Mouse (Mus musculus) spleen, adult 2 months (tissue): Measurements from ENCODE around the gene Med21. TPM values are rescaled to one million over a fixed set of nuclear protein-coding genes. Genes with fewer than 3 reads are reported as not detected.

ENCODE experiments used
- DNase-seq, 2 experiments: peaks; one replicate each; pipeline versions ENCODE4 v3.0.0 to v3.0.0-alpha.2; 2012 to 2021; ENCODE audit warnings: low spot score in 2 of 2, low read depth in 1 of 2
- H3K27ac ChIP-seq: fragments of 200-500 bp; 2 replicates; pipeline ENCODE4 v1.5.1; 2012; ENCODE audit warnings: low read length, inconsistent platforms; ENCODE audit not compliant: insufficient read depth
- H3K27me3 ChIP-seq: fragments of 200-500 bp; 2 replicates; pipeline ENCODE4 v1.6.1; 2012; ENCODE audit warnings: mild to moderate bottlenecking, moderate library complexity, low read length, inconsistent platforms; ENCODE audit not compliant: control insufficient read depth, insufficient read depth
- H3K36me3 ChIP-seq: fragments of 200-500 bp; 2 replicates; pipeline ENCODE4 v1.6.1; 2012; ENCODE audit warnings: mild to moderate bottlenecking, low read length, inconsistent platforms; ENCODE audit not compliant: control insufficient read depth, insufficient read depth
- H3K4me1 ChIP-seq: fragments of 200-500 bp; 2 replicates; pipeline ENCODE4 v1.6.1; 2011; ENCODE audit warnings: inconsistent platforms; ENCODE audit not compliant: control insufficient read depth, insufficient read depth, insufficient read length
- H3K4me3 ChIP-seq: fragments of 200-500 bp; 2 replicates; pipeline ENCODE4 v1.5.1; 2011; ENCODE audit warnings: mild to moderate bottlenecking, inconsistent platforms; ENCODE audit not compliant: insufficient read depth, insufficient read length; ENCODE audit errors: extremely low read depth
- CTCF ChIP-seq: fragments of 200-500 bp; IDR thresholded peaks from 2 replicates; pipeline ENCODE4 v1.5.1; 2011; ENCODE audit warnings: mild to moderate bottlenecking, inconsistent platforms; ENCODE audit not compliant: insufficient read depth, insufficient read length, insufficient replicate concordance; ENCODE audit errors: extremely low read depth
- POLR2A ChIP-seq: fragments of 200-500 bp; IDR thresholded peaks from 2 replicates; pipeline ENCODE4 v1.6.1; 2011; ENCODE audit warnings: low read depth, low read length, inconsistent platforms
- WGBS: fragments of 180-500 bp; shearing (Covaris S2); methylation state at CpG from one replicate; pipeline ENCODE4 v1.1.7; 2018; 5-methylcytosine and 5-hydroxymethylcytosine counted together
- polyA plus RNA-seq: library from polyadenylated mRNA; depleted of rRNA; stranded (reverse); fragments of >200 nt; gene quantifications from 2 replicates; pipeline ENCODE4 v1.2.3, GENCODE M21; 2012

Gene Med21
- polyA plus RNA-seq, 1 experiment, result 13.4 TPM

- TF ChIP-seq POLR2A (no peak), CTCF (no peak)
- no peak overlapping the region for H3K4me3 ChIP-seq
- 88% methylated on average over 10 of the region's 10 CpGs for WGBS
- no peak overlapping the region for H3K27ac ChIP-seq
- H3K36me3 ChIP-seq, result no peaks in the 10 kb centered on the region
- H3K27me3 ChIP-seq, result no peaks in the 10 kb centered on the region
- DNase-seq, result no peak
- H3K4me1 ChIP-seq, result no peaks in the 10 kb centered on the region
Observed at GRCm38 (mm10) chr6:146676904-146677303, 34.6 kb downstream of the Med21 start.

GRCm38 (mm10) chr6:146678136-146679070, 36.1 kb downstream of the Med21 start:
- TF ChIP-seq CTCF (no peak), POLR2A (no peak)
- H3K36me3 ChIP-seq, result no peaks in the 10 kb centered on the region
- DNase-seq, result no peak
- H3K27me3 ChIP-seq, result no peaks in the 10 kb centered on the region
- WGBS, result 84% methylated on average over 10 of the region's 10 CpGs
- H3K4me3 ChIP-seq, result no peak overlapping the region
- no peak overlapping the region for H3K27ac ChIP-seq
- H3K4me1 ChIP-seq, result no peaks in the 10 kb centered on the region

GRCm38 (mm10) chr6:146683881-146684280, 41.5 kb downstream of the Med21 start:
- no peak overlapping the region for H3K4me3 ChIP-seq
- H3K4me1 ChIP-seq, result no peaks in the 10 kb centered on the region
- no peaks in the 10 kb centered on the region for H3K27me3 ChIP-seq
- TF ChIP-seq CTCF, result no peak
- no peak for TF ChIP-seq POLR2A
- 85% methylated on average over 4 of the region's 4 CpGs for WGBS
- DNase-seq, result no peak
- H3K27ac ChIP-seq, result no peak overlapping the region
- no peaks in the 10 kb centered on the region for H3K36me3 ChIP-seq

GRCm38 (mm10) chr6:146685781-146686308, 43.5 kb downstream of the Med21 start:
- TF ChIP-seq POLR2A, result no peak
- no peak for TF ChIP-seq CTCF
- peak in 1 of 2 experiments; percentile 35 for DNase-seq
- WGBS, result 76% methylated on average over 17 of the region's 17 CpGs
- Histone ChIP-seq H3K36me3 (no peaks in the 10 kb centered on the region), H3K27ac (no peak overlapping the region), H3K27me3 (no peaks in the 10 kb centered on the region), H3K4me1 (no peaks in the 10 kb centered on the region), H3K4me3 (no peak overlapping the region)

- no peak for DNase-seq
- H3K4me3 ChIP-seq, result no peak overlapping the region
- TF ChIP-seq CTCF (no peak), POLR2A (no peak)
- WGBS, result 58% methylated on average over 5 of the region's 5 CpGs
- no peaks in the 10 kb centered on the region for H3K36me3 ChIP-seq
- H3K27ac ChIP-seq, result no peak overlapping the region
- H3K4me1 ChIP-seq, result no peaks in the 10 kb centered on the region
- H3K27me3 ChIP-seq, result no peaks in the 10 kb centered on the region
Observed at GRCm38 (mm10) chr6:146686463-146687196, 44.3 kb downstream of the Med21 start.

GRCm38 (mm10) chr6:146688010-146688409, 45.7 kb downstream of the Med21 start:
- TF ChIP-seq CTCF, result no peak
- no peak for TF ChIP-seq POLR2A
- Histone ChIP-seq H3K36me3 (no peaks in the 10 kb centered on the region), H3K27me3 (no peaks in the 10 kb centered on the region), H3K4me3 (no peak overlapping the region), H3K27ac (no peak overlapping the region), H3K4me1 (no peaks in the 10 kb centered on the region)
- no peak for DNase-seq
- 88% methylated on average over 7 of the region's 7 CpGs for WGBS
